Mouse (Mus musculus) erythroblast, embryonic 14.5 days (primary cell): ENCODE results near the gene Nup93. TPM values are rescaled to one million over a fixed set of nuclear protein-coding genes. Genes with fewer than 3 reads are reported as not detected.

Source experiments
- H3K27me3 ChIP-seq: 2 replicates; pipeline ENCODE4 v1.6.1; 2012; ENCODE audit warnings: inconsistent platforms; ENCODE audit not compliant: control insufficient read depth
- H3K36me3 ChIP-seq: 2 replicates; pipeline ENCODE4 v1.6.1; 2012; ENCODE audit warnings: mild to moderate bottlenecking, inconsistent platforms; ENCODE audit not compliant: control insufficient read depth
- H3K4me1 ChIP-seq: 2 replicates; pipeline ENCODE4 v1.6.1; 2012; ENCODE audit warnings: inconsistent platforms; ENCODE audit not compliant: control insufficient read depth
- H3K4me3 ChIP-seq: replicated peaks from 2 replicates; pipeline ENCODE3; 2012; ENCODE audit warnings: moderate library complexity, mild to moderate bottlenecking, inconsistent platforms
- H3K9me3 ChIP-seq: 2 replicates; pipeline ENCODE4 v1.6.1; 2012; ENCODE audit warnings: low read length, inconsistent platforms, mixed read lengths; ENCODE audit not compliant: control insufficient read depth
- GATA1 ChIP-seq: IDR thresholded peaks from 2 replicates; pipeline ENCODE4 v1.6.1; 2012; ENCODE audit warnings: low read length, inconsistent platforms, mixed read lengths
- TAL1 ChIP-seq: IDR thresholded peaks from 3 replicates; pipeline ENCODE4 v1.6.1; 2012; ENCODE audit warnings: low read length, inconsistent platforms, mixed read lengths
- polyA plus RNA-seq: library from polyadenylated mRNA; stranded (reverse); fragments of >175 nt; gene quantifications from 2 replicates; pipeline ENCODE4 v1.2.3, GENCODE M21; 2012

The Nup93 gene
- polyA plus RNA-seq, 1 experiment, result 0.52 TPM

- peaks cover 83% of the 10 kb centered on the region for H3K4me1 ChIP-seq
- H3K4me3 ChIP-seq, result peak overlapping the region; percentile 69
- H3K27me3 ChIP-seq, result peaks cover 46% of the 10 kb centered on the region
- H3K36me3 ChIP-seq, result peaks cover 23% of the 10 kb centered on the region
- TF ChIP-seq GATA1, result no peak
- TF ChIP-seq TAL1, result no peak
- no peaks in the 10 kb centered on the region for H3K9me3 ChIP-seq
Measured at GRCm38 (mm10) chr8:94184357-94184843, 30.0 kb upstream of the Nup93 start.

- peaks cover 57% of the 10 kb centered on the region for H3K27me3 ChIP-seq
- H3K9me3 ChIP-seq, result no peaks in the 10 kb centered on the region
- TF ChIP-seq TAL1 (no peak), GATA1 (no peak)
- peak overlapping the region; percentile 58 for H3K4me3 ChIP-seq
- peaks cover 9% of the 10 kb centered on the region for H3K36me3 ChIP-seq
- H3K4me1 ChIP-seq, result peaks cover 83% of the 10 kb centered on the region
Measured at GRCm38 (mm10) chr8:94185791-94186190, 28.6 kb upstream of the Nup93 start.

GRCm38 (mm10) chr8:94186542-94186941 lies 27.8 kb upstream of the Nup93 start:
- peaks cover 5% of the 10 kb centered on the region for H3K36me3 ChIP-seq
- H3K9me3 ChIP-seq, result no peaks in the 10 kb centered on the region
- TF ChIP-seq TAL1 (peak; percentile 69), GATA1 (no peak)
- peak overlapping the region; percentile 58 for H3K4me3 ChIP-seq
- H3K27me3 ChIP-seq, result peaks cover 57% of the 10 kb centered on the region
- H3K4me1 ChIP-seq, result peaks cover 87% of the 10 kb centered on the region

GRCm38 (mm10) chr8:94187290-94188002 lies 26.9 kb upstream of the Nup93 start:
- TF ChIP-seq GATA1, result no peak
- TF ChIP-seq TAL1, result no peak
- peak overlapping the region; percentile 58 for H3K4me3 ChIP-seq
- peaks cover 81% of the 10 kb centered on the region for H3K4me1 ChIP-seq

GRCm38 (mm10) chr8:94189275-94190031 lies 24.9 kb upstream of the Nup93 start:
- H3K4me1 ChIP-seq, result peaks cover 61% of the 10 kb centered on the region
- H3K27me3 ChIP-seq, result peaks cover 50% of the 10 kb centered on the region
- H3K9me3 ChIP-seq, result no peaks in the 10 kb centered on the region; the same call in 1 of the 2 replicates
- H3K36me3 ChIP-seq, result no peaks in the 10 kb centered on the region; the same call in 1 of the 2 replicates
- H3K4me3 ChIP-seq, result no peak overlapping the region
- no peak for TF ChIP-seq GATA1
- TF ChIP-seq TAL1, result no peak

More at GRCm38 (mm10) chr8:94187290-94188002, 26.9 kb upstream of the Nup93 start:
- H3K27me3 ChIP-seq, result peaks cover 57% of the 10 kb centered on the region
- no peaks in the 10 kb centered on the region; the same call in 1 of the 2 replicates for H3K36me3 ChIP-seq
- H3K9me3 ChIP-seq, result no peaks in the 10 kb centered on the region

GRCm38 (mm10) chr8:94191101-94191691 lies 23.2 kb upstream of the Nup93 start:
- H3K36me3 ChIP-seq, result no peaks in the 10 kb centered on the region
- H3K9me3 ChIP-seq, result no peaks in the 10 kb centered on the region; the same call in 1 of the 2 replicates
- H3K27me3 ChIP-seq, result peaks cover 40% of the 10 kb centered on the region
- TF ChIP-seq TAL1, result no peak
- no peak for TF ChIP-seq GATA1
- H3K4me3 ChIP-seq, result peak overlapping the region; percentile 64
- peaks cover 47% of the 10 kb centered on the region for H3K4me1 ChIP-seq

- Histone ChIP-seq H3K4me3 (no peak overlapping the region), H3K4me1 (peaks cover 31% of the 10 kb centered on the region), H3K9me3 (no peaks in the 10 kb centered on the region; the same call in 1 of the 2 replicates), H3K27me3 (peaks cover 25% of the 10 kb centered on the region), H3K36me3 (no peaks in the 10 kb centered on the region)
- no peak for TF ChIP-seq TAL1
- no peak for TF ChIP-seq GATA1
Measured at GRCm38 (mm10) chr8:94192926-94193325, 21.4 kb upstream of the Nup93 start.

GRCm38 (mm10) chr8:94194591-94195223 lies 19.7 kb upstream of the Nup93 start:
- H3K36me3 ChIP-seq, result no peaks in the 10 kb centered on the region
- peaks cover 23% of the 10 kb centered on the region for H3K4me1 ChIP-seq
- peaks cover 14% of the 10 kb centered on the region for H3K27me3 ChIP-seq
- H3K9me3 ChIP-seq, result no peaks in the 10 kb centered on the region; the same call in 1 of the 2 replicates
- TF ChIP-seq TAL1 (no peak), GATA1 (no peak)
- H3K4me3 ChIP-seq, result no peak overlapping the region
